Mouse (Mus musculus) kidney, adult 2 months (tissue): Measurements from ENCODE around the gene C1rl. TPM values are rescaled to one million over a fixed set of nuclear protein-coding genes. Genes with fewer than 3 reads are reported as not detected.
"Not testable (repeated sequence)": the region's sequence is repeated elsewhere in the genome, so short reads cannot be mapped to it uniquely, and the experiment has no call there.

Source experiments
- DNase-seq: peaks from one replicate; pipeline ENCODE4 v3.0.0; 2021
- H3K27ac ChIP-seq: fragments of 200-500 bp; 2 replicates; pipeline ENCODE4 v1.5.1; 2012; ENCODE audit warnings: low read depth, low read length, control low read depth, inconsistent platforms; ENCODE audit not compliant: insufficient read depth
- H3K27me3 ChIP-seq: fragments of 200-500 bp; replicated peaks from 2 replicates; pipeline ENCODE4 v1.6.1; 2012; ENCODE audit warnings: mild to moderate bottlenecking, moderate library complexity, low read length, inconsistent platforms; ENCODE audit not compliant: control insufficient read depth, insufficient read depth
- H3K36me3 ChIP-seq: fragments of 200-500 bp; 2 replicates; pipeline ENCODE4 v1.6.1; 2012; ENCODE audit warnings: mild to moderate bottlenecking, moderate library complexity, low read length, inconsistent platforms; ENCODE audit not compliant: control insufficient read depth, insufficient read depth
- H3K4me1 ChIP-seq: fragments of 200-500 bp; 2 replicates; pipeline ENCODE4 v1.6.1; 2011; ENCODE audit warnings: low read length; ENCODE audit not compliant: control insufficient read depth, insufficient read depth
- H3K4me3 ChIP-seq: fragments of 200-500 bp; 2 replicates; pipeline ENCODE4 v1.5.1; 2011; ENCODE audit warnings: mild to moderate bottlenecking, low read depth, low read length, control low read depth; ENCODE audit not compliant: insufficient read depth
- CTCF ChIP-seq: fragments of 200-500 bp; conservative IDR thresholded peaks from 2 replicates; pipeline ENCODE4 v1.5.1; 2011; ENCODE audit warnings: low read depth, mild to moderate bottlenecking, control low read depth, low read length, moderate library complexity, mixed read lengths; ENCODE audit not compliant: insufficient read depth, insufficient read length
- POLR2A ChIP-seq: fragments of 200-500 bp; IDR thresholded peaks from one replicate; pipeline ENCODE4 v1.6.1; 2011; ENCODE audit warnings: low read depth, low read length, control low read depth
- WGBS: fragments of 180-500 bp; shearing (Covaris S2); methylation state at CpG from one replicate; pipeline ENCODE4 v1.1.7; 2018; 5-methylcytosine and 5-hydroxymethylcytosine counted together
- polyA plus RNA-seq: library from polyadenylated mRNA; depleted of rRNA; stranded (reverse); fragments of >200 nt; gene quantifications from 2 replicates; pipeline ENCODE4 v1.2.3, GENCODE M21; 2012

C1rl gene
- polyA plus RNA-seq, 1 experiment, result 14.3 TPM

DNA sequence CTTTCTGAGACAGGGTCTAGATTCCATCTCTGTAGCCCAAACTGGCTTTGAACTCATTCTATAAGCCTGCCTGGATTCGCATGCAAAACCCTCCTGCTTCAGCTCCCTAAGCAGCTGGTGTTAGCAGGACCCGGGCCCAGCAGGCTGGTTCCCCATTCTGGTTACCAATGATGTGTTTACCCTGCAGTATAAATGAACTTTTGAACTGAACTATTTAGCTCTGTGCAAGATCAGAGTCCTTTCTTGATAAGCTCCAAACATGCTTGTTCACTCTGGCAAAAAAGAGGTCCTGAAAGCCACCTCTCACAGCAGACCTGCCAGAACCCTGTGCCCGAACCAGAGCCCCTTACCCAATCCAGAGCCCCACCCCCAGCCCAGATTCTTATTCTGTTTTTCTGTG, 35.0 kb downstream of the C1rl start:
- Histone ChIP-seq H3K4me3 (no peak overlapping the region), H3K27me3 (no peaks in the 10 kb centered on the region), H3K36me3 (no peaks in the 10 kb centered on the region), H3K4me1 (no peaks in the 10 kb centered on the region; the same call in 1 of the 2 replicates), H3K27ac (no peak overlapping the region)
- no peak for DNase-seq
- TF ChIP-seq POLR2A (no peak), CTCF (no peak)
- 68% methylated on average over 3 of the region's 3 CpGs for whole genome bisulfite sequencing

DNA sequence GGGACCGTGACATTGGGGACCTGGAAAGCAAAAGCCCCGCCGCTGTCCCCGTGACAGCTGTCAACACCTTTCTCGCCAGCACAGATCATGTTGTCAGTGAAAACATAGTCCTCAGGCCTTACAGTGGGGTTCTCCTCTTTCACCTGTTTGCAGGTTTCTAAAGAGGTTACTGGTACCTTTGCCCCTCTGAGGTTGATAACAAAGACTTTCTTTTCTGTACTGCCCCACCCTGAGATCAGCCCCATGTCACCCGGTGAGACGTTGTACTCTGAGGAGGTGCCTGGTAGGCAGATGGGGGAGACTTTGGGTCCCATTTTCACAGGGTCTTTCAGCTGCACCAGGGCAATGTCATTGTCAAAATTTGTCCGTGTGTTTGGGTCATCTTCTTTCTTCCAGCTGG, 38.2 kb downstream of the C1rl start:
- no peak for TF ChIP-seq POLR2A
- TF ChIP-seq CTCF, result no peak

DNA sequence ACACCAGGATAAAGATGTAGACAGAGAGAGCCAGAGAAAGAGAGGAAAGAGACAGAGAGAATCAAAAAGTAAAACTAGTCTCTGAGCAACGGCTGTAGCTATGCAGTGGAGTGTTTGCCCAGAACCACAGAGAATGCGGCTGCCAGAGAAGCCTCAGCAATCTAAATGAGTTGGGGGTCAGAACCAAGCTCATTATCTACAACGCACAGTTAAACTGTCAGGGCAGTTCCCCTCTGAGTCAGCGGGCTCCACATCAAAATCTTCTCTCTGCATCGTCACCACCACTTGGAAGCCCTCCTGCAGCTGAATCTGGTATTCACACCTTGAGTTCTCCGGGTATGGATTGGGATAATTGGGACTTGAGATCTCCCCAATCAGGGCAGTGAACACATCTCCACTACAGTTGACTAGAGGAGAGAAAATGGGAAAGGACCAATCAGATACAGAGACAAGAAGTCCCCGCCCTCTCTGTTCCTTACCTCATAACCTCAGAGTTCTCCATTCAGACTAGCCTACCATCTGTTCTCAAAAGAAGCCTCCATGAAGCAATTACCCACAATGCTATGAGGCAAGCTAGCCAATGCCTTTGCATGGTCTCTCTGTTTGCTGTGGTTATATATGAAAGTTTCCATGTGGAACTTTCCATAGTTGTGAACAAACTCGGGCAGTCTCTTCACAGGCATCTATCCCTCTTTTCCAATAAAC, 43.4 kb downstream of the C1rl start:
- not testable (repeated sequence) for H3K4me1 ChIP-seq, H3K27me3 ChIP-seq, H3K4me3 ChIP-seq, H3K27ac ChIP-seq, DNase-seq, H3K36me3 ChIP-seq
- 83% methylated on average over 8 of the region's 8 CpGs for WGBS

More for the DNA sequence above, 38.2 kb downstream of the C1rl start:
- H3K27ac ChIP-seq, result no peak overlapping the region
- DNase-seq, result no peak
- H3K4me3 ChIP-seq, result no peak overlapping the region
- H3K4me1 ChIP-seq, result no peaks in the 10 kb centered on the region; the same call in 1 of the 2 replicates
- 89% methylated on average over 8 of the region's 8 CpGs for WGBS
- H3K27me3 ChIP-seq, result no peaks in the 10 kb centered on the region; the same call in 1 of the 2 replicates
- H3K36me3 ChIP-seq, result no peaks in the 10 kb centered on the region

GRCm38 (mm10) chr6:124541176-124541575, 48.3 kb downstream of the C1rl start:
- not testable (repeated sequence) for H3K4me3 ChIP-seq, DNase-seq, H3K27ac ChIP-seq, H3K36me3 ChIP-seq, H3K27me3 ChIP-seq, H3K4me1 ChIP-seq
- 79% methylated on average over 2 of the region's 2 CpGs for WGBS

- H3K4me3 ChIP-seq, result peak within 1 kb of the TSS; percentile 32
- peak; percentile 65 for DNase-seq
- H3K36me3 ChIP-seq, H3K27me3 ChIP-seq, H3K27ac ChIP-seq, H3K4me1 ChIP-seq: not testable (repeated sequence)
- TF ChIP-seq CTCF, result peak; percentile 49
- WGBS, result 0% methylated on average over 1 of the region's 1 CpGs
Observed at GRCm38 (mm10) chr6:124542284-124542683, 49.4 kb downstream of the C1rl start, which contains the start of gene C1s1. Gene C1s1, minus strand, starts transcription at chr6:124542359.

DNA sequence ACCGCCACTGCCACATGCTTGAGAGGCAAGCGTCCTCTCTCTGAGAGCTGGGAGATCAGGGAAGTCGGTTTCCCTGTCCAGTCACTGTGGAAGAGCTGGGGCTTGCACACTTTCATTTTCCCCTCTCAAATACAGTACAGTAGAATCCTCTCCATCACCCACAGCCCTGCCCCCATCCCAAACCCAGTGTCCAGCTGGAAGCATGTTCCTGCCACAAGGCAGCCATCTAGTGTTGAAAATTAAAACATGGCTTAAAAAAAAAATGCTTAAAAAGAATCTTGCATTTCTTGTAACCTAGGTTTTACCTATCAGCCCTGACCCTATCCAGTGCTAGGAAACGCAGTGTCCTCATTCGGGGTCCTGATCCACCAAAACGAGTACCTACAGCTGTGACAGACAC, 51.6 kb downstream of the C1rl start:
- Histone ChIP-seq H3K27me3 (no peaks in the 10 kb centered on the region), H3K36me3 (no peaks in the 10 kb centered on the region), H3K4me1 (no peaks in the 10 kb centered on the region), H3K4me3 (no peak overlapping the region), H3K27ac (no peak overlapping the region)
- TF ChIP-seq POLR2A (no peak), CTCF (peak; percentile 32; the same call in 1 of the 2 replicates)
- DNase-seq, result peak; percentile 24
- WGBS, result 73% methylated on average over 6 of the region's 6 CpGs

GRCm38 (mm10) chr6:124545425-124545824, 52.5 kb downstream of the C1rl start:
- WGBS, result 63% methylated on average over 2 of the region's 2 CpGs

DNA sequence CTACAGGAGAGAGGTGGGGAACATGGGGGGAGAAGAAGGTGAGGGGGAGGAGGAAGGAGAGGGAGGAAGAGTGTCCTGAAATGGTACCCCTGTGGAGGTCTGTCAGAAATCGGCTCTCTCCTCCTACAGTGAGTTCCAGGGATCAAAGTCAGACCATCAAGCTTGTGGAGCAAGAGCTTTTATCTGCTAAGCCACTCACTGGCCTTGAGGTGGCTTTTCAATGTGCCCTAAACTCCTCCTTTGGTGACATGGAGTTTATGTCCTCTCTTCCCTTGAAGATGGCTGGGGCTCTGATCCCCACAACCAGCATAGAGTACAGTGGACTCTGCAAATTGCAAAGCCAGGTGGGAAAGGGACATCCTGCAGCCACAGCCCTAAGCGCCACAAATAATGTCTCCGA, 55.1 kb downstream of the C1rl start:
- not testable (repeated sequence) for H3K27me3 ChIP-seq, H3K4me1 ChIP-seq
- 84% methylated on average over 3 of the region's 3 CpGs for WGBS

More at GRCm38 (mm10) chr6:124545425-124545824, 52.5 kb downstream of the C1rl start:
- Histone ChIP-seq H3K4me1 (no peaks in the 10 kb centered on the region), H3K27me3 (no peaks in the 10 kb centered on the region), H3K4me3 (no peak overlapping the region), H3K27ac (no peak overlapping the region), H3K36me3 (no peaks in the 10 kb centered on the region)
- DNase-seq, result no peak
- TF ChIP-seq CTCF, result no peak
- TF ChIP-seq POLR2A, result no peak

More for the DNA sequence above, 55.1 kb downstream of the C1rl start:
- not testable (repeated sequence) for H3K27ac ChIP-seq, H3K4me3 ChIP-seq, DNase-seq, H3K36me3 ChIP-seq
